Mouse (Mus musculus): ENCODE data around the gene Cd7.

DNA sequence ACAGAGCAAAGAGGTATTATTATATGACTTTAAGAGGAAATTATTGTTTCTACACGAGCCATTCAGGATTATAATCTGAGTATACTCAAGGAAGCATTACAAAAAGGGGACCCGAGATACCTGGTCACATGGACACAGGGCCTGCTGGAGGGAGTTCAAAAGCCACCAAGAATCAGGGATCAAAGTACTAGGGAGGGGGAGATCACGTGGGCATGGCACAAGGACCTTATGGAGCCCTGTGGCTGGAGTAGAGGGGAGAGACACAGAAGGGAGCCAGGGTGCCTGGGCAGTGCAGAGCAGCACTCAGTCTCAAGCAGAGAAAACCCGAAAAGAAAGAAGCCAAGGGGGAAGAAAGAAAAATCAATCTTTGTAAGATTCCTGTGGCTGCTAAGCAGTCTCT lies 13.2 kb upstream of the Cd7 start:
- TF ChIP-seq CTCF (IDR thresholded peaks at IDR 0.05; ENCODE audit: control insufficient read depth, insufficient read depth, insufficient read length) (no peak), USF1 (IDR thresholded peaks at IDR 0.05; ENCODE audit: low read depth) (no peak), CEBPB (IDR thresholded peaks at IDR 0.05; ENCODE audit: low read depth) (no peak), MAX (IDR thresholded peaks at IDR 0.05) (no peak)
